Mouse (Mus musculus): ENCODE measurements around the gene Angpt4. TPM values are rescaled to one million over a fixed set of nuclear protein-coding genes. Genes with fewer than 3 reads are reported as not detected.
A peak's percentile ranks its signal among the peaks of the same experiment; 100 is the strongest.

The Angpt4 gene
- polyA plus RNA-seq, 1 experiment from 2014 or later, result 0.43 TPM

GRCm38 (mm10) chr2:151985426-151986172, 74.6 kb downstream of the Angpt4 start:
- Histone ChIP-seq H3K9me3 (no peaks in the 10 kb centered on the region), H3K4me1 (peaks cover 2% of the 10 kb centered on the region), H3K27ac (replicated peaks) (no peak overlapping the region), H3K9ac (replicated peaks) (no peak overlapping the region), H3K4me3 (no peak overlapping the region), H3K36me3 (no peaks in the 10 kb centered on the region), H3K4me2 (replicated peaks) (no peak overlapping the region), H3K27me3 (no peaks in the 10 kb centered on the region)
- ATAC-seq (ENCODE audit: low FRiP score, low read depth), result no peak
- WGBS, result 82% methylated on average over 7 of the region's 7 CpGs

GRCm38 (mm10) chr2:151986958-151987357, 75.9 kb downstream of the Angpt4 start:
- ATAC-seq (ENCODE audit: low FRiP score, low read depth), result no peak
- WGBS, result 81% methylated on average over 8 of the region's 8 CpGs

GRCm38 (mm10) chr2:151988978-151989377, 78.0 kb downstream of the Angpt4 start:
- no peak for ATAC-seq (ENCODE audit: low FRiP score, low read depth)
- H3K27ac ChIP-seq (replicated peaks), result no peak overlapping the region
- 69% methylated on average over 2 of the region's 2 CpGs for WGBS
- H3K4me3 ChIP-seq, result no peak overlapping the region
- no peak overlapping the region for H3K4me2 ChIP-seq (replicated peaks)
- H3K27me3 ChIP-seq, result 0 out of 2 replicates have a peak, but pooled peaks cover 10% of the 10 kb centered on the region
- no peaks in the 10 kb centered on the region for H3K9me3 ChIP-seq
- peaks cover 13% of the 10 kb centered on the region for H3K4me1 ChIP-seq
- H3K9ac ChIP-seq (replicated peaks), result no peak overlapping the region
- no peaks in the 10 kb centered on the region for H3K36me3 ChIP-seq

More at GRCm38 (mm10) chr2:151986958-151987357, 75.9 kb downstream of the Angpt4 start:
- Histone ChIP-seq H3K9me3 (no peaks in the 10 kb centered on the region), H3K4me3 (no peak overlapping the region), H3K27ac (replicated peaks) (no peak overlapping the region), H3K4me1 (peaks cover 12% of the 10 kb centered on the region), H3K36me3 (no peaks in the 10 kb centered on the region), H3K4me2 (replicated peaks) (no peak overlapping the region), H3K9ac (replicated peaks) (no peak overlapping the region), H3K27me3 (no peaks in the 10 kb centered on the region)

- peaks cover 23% of the 10 kb centered on the region for H3K4me1 ChIP-seq
- no peak overlapping the region for H3K4me3 ChIP-seq
- no peaks in the 10 kb centered on the region for H3K9me3 ChIP-seq
- peaks cover 26% of the 10 kb centered on the region for H3K27me3 ChIP-seq
- H3K36me3 ChIP-seq, result no peaks in the 10 kb centered on the region
- no peak overlapping the region for H3K4me2 ChIP-seq (replicated peaks)
- no peak overlapping the region for H3K9ac ChIP-seq (replicated peaks)
- peak; percentile 82 for ATAC-seq (ENCODE audit: low FRiP score, low read depth)
- peak overlapping the region; percentile 70 for H3K27ac ChIP-seq (replicated peaks)
- WGBS, result 37% methylated on average over 1 of the region's 1 CpGs
These were observed 80.0 kb downstream of the Angpt4 start for GRCm38 (mm10) chr2:151990985-151991394.

GRCm38 (mm10) chr2:151991446-151991845, 80.4 kb downstream of the Angpt4 start:
- Histone ChIP-seq H3K9me3 (no peaks in the 10 kb centered on the region), H3K9ac (replicated peaks) (no peak overlapping the region), H3K27ac (replicated peaks) (peak overlapping the region; percentile 70), H3K36me3 (no peaks in the 10 kb centered on the region), H3K4me2 (replicated peaks) (no peak overlapping the region), H3K4me1 (peaks cover 27% of the 10 kb centered on the region), H3K4me3 (no peak overlapping the region), H3K27me3 (peaks cover 31% of the 10 kb centered on the region)
- WGBS, result 36% methylated on average over 5 of the region's 5 CpGs
- ATAC-seq (ENCODE audit: low FRiP score, low read depth), result peak; percentile 45

GRCm38 (mm10) chr2:151994350-151995122, 83.5 kb downstream of the Angpt4 start:
- no peak for ATAC-seq (ENCODE audit: low FRiP score, low read depth)
- H3K27ac ChIP-seq (replicated peaks), result no peak overlapping the region
- H3K4me3 ChIP-seq, result 0 out of 2 replicates have a peak overlapping the region, but pooled peaks have one; percentile 5
- WGBS, result 8% methylated on average over 22 of the region's 22 CpGs
- no peaks in the 10 kb centered on the region for H3K9me3 ChIP-seq
- H3K9ac ChIP-seq (replicated peaks), result no peak overlapping the region
- H3K4me1 ChIP-seq, result peaks cover 31% of the 10 kb centered on the region
- H3K4me2 ChIP-seq (replicated peaks), result peak overlapping the region; percentile 45
- H3K36me3 ChIP-seq, result no peaks in the 10 kb centered on the region
- H3K27me3 ChIP-seq, result peaks cover 60% of the 10 kb centered on the region

MicroRNAs encoded within 50 kb of the gene (microRNA counts, 519-probe panel; counts per million panel counts)
- not detected for microRNA mmu-miR-1953

Small RNAs within 50 kb of the gene (microRNA-seq; reads per million reads assigned to microRNA genes)
- 1.6 reads per million for gene Mir1953

Other genes starting within 250 kb of the Angpt4 start
- gene Rad21l, start 242.7 kb upstream of the Angpt4 start, polyA plus RNA-seq (2016; fragmentation: Nextera tagmentation; extraction: Ambion mirVana), result not detected in 2 replicates
- gene Tmem74b, start 209.2 kb upstream of the Angpt4 start, polyA plus RNA-seq (2016; fragmentation: Nextera tagmentation; extraction: Ambion mirVana), result 7.8 and 8.0 TPM in 2 replicates
- gene Psmf1, start 167.0 kb upstream of the Angpt4 start, polyA plus RNA-seq (2016; fragmentation: Nextera tagmentation; extraction: Ambion mirVana), result 48.1 and 50.4 TPM in 2 replicates
- 0.18 TPM in 1 of 2 replicates, not detected in the other for gene Rspo4, start 68.3 kb upstream of the Angpt4 start, polyA plus RNA-seq (2016; fragmentation: Nextera tagmentation; extraction: Ambion mirVana)
- 114 and 120 TPM in 2 replicates for gene Fam110a, start 69.0 kb downstream of the Angpt4 start, polyA plus RNA-seq (2016; fragmentation: Nextera tagmentation; extraction: Ambion mirVana)
- 0.94 and 1.2 TPM in 2 replicates for gene Slc52a3, start 85.3 kb downstream of the Angpt4 start, polyA plus RNA-seq (2016; fragmentation: Nextera tagmentation; extraction: Ambion mirVana)
- gene Scrt2, start 170.3 kb downstream of the Angpt4 start, polyA plus RNA-seq (2016; fragmentation: Nextera tagmentation; extraction: Ambion mirVana), result 15.3 and 17.1 TPM in 2 replicates
- gene Srxn1, start 194.3 kb downstream of the Angpt4 start, polyA plus RNA-seq (2016; fragmentation: Nextera tagmentation; extraction: Ambion mirVana), result 14.3 and 15.2 TPM in 2 replicates
- gene Tcf15, start 232.4 kb downstream of the Angpt4 start, polyA plus RNA-seq (2016; fragmentation: Nextera tagmentation; extraction: Ambion mirVana), result 3.4 and 3.8 TPM in 2 replicates

Data from midbrain, embryonic 12.5 days (tissue).